Mouse (Mus musculus) cerebellum, adult (tissue): ENCODE data around the gene Comt.

Experiments
- ATAC-seq: cut with Nextera tagmentation; 2 replicates; pipeline ENCODE4 v1.9.2; 2017; ENCODE audit warnings: mild to moderate bottlenecking, moderate library complexity, mixed read lengths; ENCODE audit not compliant: insufficient number of reproducible peaks, low FRiP score, low TSS enrichment

Gene Comt

GRCm38 (mm10) chr16:18426802-18427280 is at the start of gene Comt:
Gene Comt, minus strand, starts transcription at chr16:18426852.
- no peak for ATAC-seq

- ATAC-seq: no peak
Measured at GRCm38 (mm10) chr16:18474021-18474420, 47.4 kb upstream of the Comt start.

GRCm38 (mm10) chr16:18472976-18473375 is 46.3 kb upstream of the Comt start:
- no peak for ATAC-seq

GRCm38 (mm10) chr16:18472416-18472815 is 45.8 kb upstream of the Comt start:
- ATAC-seq: no peak

- ATAC-seq: no peak
Measured at GRCm38 (mm10) chr16:18471976-18472375, 45.3 kb upstream of the Comt start.

- ATAC-seq: no peak
Measured at GRCm38 (mm10) chr16:18471381-18471955, 44.8 kb upstream of the Comt start.

GRCm38 (mm10) chr16:18470829-18471228 is 44.2 kb upstream of the Comt start:
- no peak for ATAC-seq

GRCm38 (mm10) chr16:18464271-18464670 is 37.6 kb upstream of the Comt start:
- ATAC-seq: no peak

GRCm38 (mm10) chr16:18462598-18462997 is 35.9 kb upstream of the Comt start:
- ATAC-seq: no peak

GRCm38 (mm10) chr16:18462031-18462430 is 35.4 kb upstream of the Comt start:
- ATAC-seq: no peak

GRCm38 (mm10) chr16:18460826-18461225 is 34.2 kb upstream of the Comt start:
- no peak for ATAC-seq

- no peak for ATAC-seq
Measured at GRCm38 (mm10) chr16:18459955-18460370, 33.3 kb upstream of the Comt start.

- no peak for ATAC-seq
Measured at GRCm38 (mm10) chr16:18459335-18459954, 32.8 kb upstream of the Comt start.

GRCm38 (mm10) chr16:18458661-18459060 is 32.0 kb upstream of the Comt start:
- ATAC-seq: no peak

GRCm38 (mm10) chr16:18455407-18455806 is 28.8 kb upstream of the Comt start:
- ATAC-seq: no peak

- ATAC-seq: no peak
Measured at GRCm38 (mm10) chr16:18453846-18454245, 27.2 kb upstream of the Comt start.

GRCm38 (mm10) chr16:18452361-18452862 is 25.8 kb upstream of the Comt start:
- no peak for ATAC-seq

GRCm38 (mm10) chr16:18451486-18452181 is 25.0 kb upstream of the Comt start:
- ATAC-seq: no peak

GRCm38 (mm10) chr16:18449005-18449404 is 22.4 kb upstream of the Comt start:
- no peak for ATAC-seq

- no peak for ATAC-seq
Measured at GRCm38 (mm10) chr16:18448104-18448503, 21.5 kb upstream of the Comt start.

GRCm38 (mm10) chr16:18447243-18447642 is 20.6 kb upstream of the Comt start:
- ATAC-seq: no peak
